Mouse (Mus musculus) CH12.LX (cell line): ENCODE measurements around the gene Ptov1. TPM values are rescaled to one million over a fixed set of nuclear protein-coding genes. Genes with fewer than 3 reads are reported as not detected.
A peak's percentile ranks its signal among the peaks of the same experiment; 100 is the strongest.

Experiments
- DNase-seq: peaks from one replicate; pipeline ENCODE4 v3.0.0-alpha.2; 2013; ENCODE audit errors: extremely low read depth
- H3K27ac ChIP-seq: 2 replicates; pipeline ENCODE4 v1.5.1; 2012; ENCODE audit warnings: low read depth, mild to moderate bottlenecking, control low read depth, moderate library complexity; ENCODE audit not compliant: insufficient read depth
- H3K27me3 ChIP-seq: replicated peaks from 2 replicates; pipeline ENCODE3; 2012; ENCODE audit warnings: inconsistent platforms
- H3K36me3 ChIP-seq, 2 experiments: replicated peaks in 1 of 2; 2 replicates each; pipeline versions ENCODE3 to v1.6.1; 2012; ENCODE audit warnings: inconsistent platforms in 1 of 2, low read length in 1 of 2, mild to moderate bottlenecking in 1 of 2, mixed read lengths in 1 of 2, moderate library complexity in 1 of 2; ENCODE audit not compliant: control insufficient read depth in 1 of 2, insufficient read depth in 1 of 2
- H3K4me1 ChIP-seq, 2 experiments: 2 replicates each; pipeline ENCODE4 v1.6.1; 2012; ENCODE audit warnings: inconsistent platforms in 1 of 2, moderate library complexity in 1 of 2; ENCODE audit not compliant: insufficient read depth in 2 of 2, control insufficient read depth in 1 of 2
- H3K4me2 ChIP-seq: 2 replicates; pipeline ENCODE4 v1.6.1; 2012; ENCODE audit warnings: low read depth, mild to moderate bottlenecking, control low read depth; ENCODE audit not compliant: poor library complexity, insufficient read depth, severe bottlenecking
- H3K4me3 ChIP-seq, 3 experiments: fragments of 150-350 bp in 1 of 3; sonication (generic) in 1 of 3; replicated peaks in 1 of 3; 2 replicates each; pipeline versions ENCODE3 to v1.5.1; 2011 to 2012; ENCODE audit warnings: low read depth in 2 of 3, low read length in 2 of 3, mild to moderate bottlenecking in 2 of 3, moderate library complexity in 2 of 3, control low read depth in 1 of 3, improper control_type of control experiment in 1 of 3, inconsistent platforms in 1 of 3, mixed read lengths in 1 of 3; ENCODE audit not compliant: poor library complexity in 1 of 3
- H3K79me2 ChIP-seq: replicated peaks from 2 replicates; pipeline ENCODE4 v1.6.1; 2012; ENCODE audit warnings: mild to moderate bottlenecking, moderate library complexity; ENCODE audit not compliant: control insufficient read depth, poor library complexity, insufficient read depth, severe bottlenecking; ENCODE audit errors: extremely low read depth
- H3K9ac ChIP-seq: 2 replicates; pipeline ENCODE4 v1.6.1; 2012; ENCODE audit warnings: low read depth, mild to moderate bottlenecking, control low read depth, moderate library complexity; ENCODE audit not compliant: insufficient read depth
- H3K9me3 ChIP-seq: replicated peaks from 2 replicates; pipeline ENCODE3; 2012; ENCODE audit warnings: low read length, inconsistent platforms, mixed read lengths
- CHD2 ChIP-seq: IDR thresholded peaks from 2 replicates; pipeline ENCODE4 v1.6.1; 2011; ENCODE audit warnings: low read length, improper control_type of control experiment
- E2F4 ChIP-seq: IDR thresholded peaks from 2 replicates; pipeline ENCODE4 v1.6.1; 2011; ENCODE audit warnings: low read depth, low read length, improper control_type of control experiment; ENCODE audit not compliant: insufficient replicate concordance
- ELF1 ChIP-seq: IDR thresholded peaks from 2 replicates; pipeline ENCODE4 v1.6.1; 2014; ENCODE audit warnings: low read depth, mild to moderate bottlenecking, inconsistent platforms, low read length, improper control_type of control experiment
- HCFC1 ChIP-seq: IDR thresholded peaks from 2 replicates; pipeline ENCODE4 v1.6.1; 2012; ENCODE audit warnings: low read depth, mild to moderate bottlenecking, inconsistent platforms, low read length, improper control_type of control experiment
- IRF4 ChIP-seq: IDR thresholded peaks from 2 replicates; pipeline ENCODE4 v1.6.1; 2014; ENCODE audit warnings: low read depth, mild to moderate bottlenecking, inconsistent platforms, low read length, improper control_type of control experiment
- MAFK ChIP-seq: IDR thresholded peaks from 2 replicates; pipeline ENCODE4 v1.6.1; 2011; ENCODE audit warnings: low read length, improper control_type of control experiment; ENCODE audit not compliant: insufficient replicate concordance
- MAX ChIP-seq: IDR thresholded peaks from 2 replicates; pipeline ENCODE4 v1.6.1; 2011; ENCODE audit warnings: low read length, improper control_type of control experiment
- MXI1 ChIP-seq: IDR thresholded peaks from 2 replicates; pipeline ENCODE4 v1.6.1; 2011; ENCODE audit warnings: mild to moderate bottlenecking, low read depth, low read length, improper control_type of control experiment
- MYC ChIP-seq: IDR thresholded peaks from 2 replicates; pipeline ENCODE4 v1.6.1; 2011; ENCODE audit warnings: low read depth, mild to moderate bottlenecking, improper control_type of control experiment, low read length
- NELFE ChIP-seq: IDR thresholded peaks from 2 replicates; pipeline ENCODE4 v1.6.1; 2011; ENCODE audit warnings: low read depth, low read length, improper control_type of control experiment
- RCOR1 ChIP-seq: conservative IDR thresholded peaks from 2 replicates; pipeline ENCODE4 v1.6.1; 2012; ENCODE audit warnings: low read depth, mild to moderate bottlenecking, inconsistent platforms, low read length, improper control_type of control experiment
- SIN3A ChIP-seq: IDR thresholded peaks from 2 replicates; pipeline ENCODE4 v1.6.1; 2012; ENCODE audit warnings: low read length, improper control_type of control experiment, inconsistent platforms
- TBP ChIP-seq: conservative IDR thresholded peaks from 2 replicates; pipeline ENCODE4 v1.6.1; 2011; ENCODE audit warnings: low read depth, low read length, improper control_type of control experiment
- USF1 ChIP-seq: IDR thresholded peaks from 2 replicates; pipeline ENCODE4 v1.6.1; 2014; ENCODE audit warnings: low read depth, mild to moderate bottlenecking, inconsistent platforms, low read length, improper control_type of control experiment
- USF2 ChIP-seq: conservative IDR thresholded peaks from 2 replicates; pipeline ENCODE4 v1.6.1; 2011; ENCODE audit warnings: low read depth, low read length, improper control_type of control experiment
- ZC3H11A ChIP-seq: IDR thresholded peaks from 2 replicates; pipeline ENCODE4 v1.6.1; 2012; ENCODE audit warnings: low read depth, mild to moderate bottlenecking, inconsistent platforms, low read length, improper control_type of control experiment
- ZMIZ1 ChIP-seq: IDR thresholded peaks from 2 replicates; pipeline ENCODE4 v1.6.1; 2012; ENCODE audit warnings: low read depth, mild to moderate bottlenecking, inconsistent platforms, low read length, improper control_type of control experiment
- dilution Hi-C: fragments of 300-500 bp; cut with MboI; formaldehyde crosslinking; loops from 2 replicates; pipeline ENCODE4 v1.14.3; 2020; ENCODE audit warnings: low sequenced_read_pairs; ENCODE audit not compliant: extremely low pct_unique_long_range_greater_than_20kb, extremely low pct_ligation_motif_present
- in situ Hi-C: fragments of 300-500 bp; cut with MboI; formaldehyde crosslinking; loops from 3 replicates; pipeline ENCODE4 v1.14.3; 2019; ENCODE audit warnings: low sequenced_read_pairs, low pct_ligation_motif_present, low pct_unique_long_range_greater_than_20kb, mixed read lengths
- polyA plus RNA-seq: library from polyadenylated mRNA; unstranded; fragments of >175 nt; gene quantifications from 2 replicates; pipeline ENCODE4 v1.2.1, GENCODE M21; 2012; ENCODE audit warnings: low read depth; ENCODE audit not compliant: insufficient read length
- total RNA-seq, 2 experiments: library from RNA; depleted of rRNA; stranded (reverse); fragments of 300-350 nt in 1 of 2; fragments of >200 nt in 1 of 2; gene quantifications; 2 replicates each; pipeline ENCODE4 v1.2.3; 2012 to 2014

The Ptov1 gene
- total and polyA plus RNA-seq, 3 experiments: 5.7 to 21.0 (median 16.8) TPM

GRCm38 (mm10) chr7:44854356-44855031 lies 15.1 kb downstream of the Ptov1 start (continued):
- TF ChIP-seq MYC: no peak
- TF ChIP-seq NELFE: peak; percentile 53; the same call in 1 of the 2 replicates
- TF ChIP-seq MAFK: no peak
- 0 out of 2 replicates have a peak, but pooled peaks have one; percentile 35 for TF ChIP-seq TBP
- peak; percentile 25 for TF ChIP-seq CHD2
- TF ChIP-seq MAX: peak; percentile 52; the same call in 1 of the 2 replicates
- peak; percentile 85 for TF ChIP-seq ELF1
- no peak; the same call in 1 of the 2 replicates for TF ChIP-seq USF2
- no peak for TF ChIP-seq ZC3H11A

- H3K79me2 ChIP-seq: peaks cover 21% of the 10 kb centered on the region
- no peaks in the 10 kb centered on the region for H3K27me3 ChIP-seq
- H3K4me2 ChIP-seq: peak overlapping the region; percentile 48
- peak overlapping the region; percentile 91 for H3K27ac ChIP-seq
- in situ Hi-C loops (loop anchor here (10.0 kb wide), 1 partner anchor 101 kb away; no protein-coding TSS in a partner anchor), dilution Hi-C loops (no loop called here)
- H3K36me3 ChIP-seq: peaks cover 8 to 27% of the 10 kb centered on the region in 2 experiments
- peak overlapping the region; percentile 66 to 72 (median 67) for H3K4me3 ChIP-seq
- peak overlapping the region; percentile 72 for H3K9ac ChIP-seq
- no peaks in the 10 kb centered on the region for H3K9me3 ChIP-seq
- H3K4me1 ChIP-seq: peaks cover 18 to 57% of the 10 kb centered on the region in 2 experiments
- DNase-seq: no peak
- TF ChIP-seq IRF4: no peak
- TF ChIP-seq ELF1: no peak
- TF ChIP-seq MXI1: no peak
- no peak for TF ChIP-seq MAX
- peak; percentile 55 for TF ChIP-seq USF2
- TF ChIP-seq ZMIZ1: no peak
- TF ChIP-seq RCOR1: no peak
- peak; percentile 65 for TF ChIP-seq USF1
- no peak for TF ChIP-seq E2F4
- TF ChIP-seq MAFK: no peak
- no peak for TF ChIP-seq ZC3H11A
- TF ChIP-seq SIN3A: no peak
- TF ChIP-seq CHD2: no peak
- no peak for TF ChIP-seq HCFC1
These were observed 15.8 kb downstream of the Ptov1 start for GRCm38 (mm10) chr7:44853596-44854355.
